ENCODE assay signal across 9 mouse cellular contexts in the genomic region with DNA sequence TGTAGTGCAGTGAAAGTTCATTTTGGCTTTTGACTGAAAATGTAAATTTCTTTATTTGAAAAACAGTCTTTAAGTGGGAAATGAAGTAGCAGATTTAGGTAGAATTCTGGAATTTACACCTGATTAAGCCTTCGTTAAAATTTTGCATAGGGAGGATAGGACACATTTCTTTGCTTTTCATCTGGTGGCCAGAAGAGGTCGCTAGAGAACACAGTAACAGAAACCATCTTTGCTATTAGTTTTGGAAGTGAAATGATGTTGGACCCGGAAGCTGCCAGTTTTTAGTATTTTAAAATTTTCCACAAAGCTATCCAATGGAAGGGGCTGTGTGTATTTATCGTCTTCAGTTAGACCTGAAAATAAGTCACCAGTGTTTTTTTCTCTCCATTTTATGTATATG. TPM values are rescaled to one million over a fixed set of nuclear protein-coding genes. Genes with fewer than 3 reads are reported as not detected.
DNase-seq lines count a peak whose midpoint lies in the region; ATAC-seq and TF ChIP-seq lines count a peak whose summit lies in the region.
"Had no signal": no experiment of that assay in that cellular context is flagged by ENCODE, and none has a peak within 500 bp of the region (broad histone marks: within the 10 kb centered on the region; RNA-seq: fewer than 3 reads in every experiment).

No protein-coding gene starts in this region.

- peak; percentile 49 for DNase-seq in gastrocnemius, adult 18-20 months (ENCODE audit: low spot score)
- no peak for DNase-seq in gastrocnemius, postnatal 36 days
- peak; percentile 40 for DNase-seq in limb, embryonic 14.5 days (ENCODE audit: low spot score)
- DNase-seq in limb, embryonic 10.5 days (ENCODE audit: low spot score), result no peak
- peak; percentile 75 for DNase-seq in MEL (ENCODE audit: low read depth, low spot score)
- DNase-seq in embryo, embryonic 9.5 days (ENCODE audit: extremely low spot score), result peak; percentile 17
- peak; percentile 34 for DNase-seq in skeletal muscle tissue, adult 2 months (ENCODE audit: low read depth, low spot score)
- DNase-seq in spleen, postnatal 4 days (ENCODE audit: low spot score in 2 of 2), result no peak

- TF ChIP-seq CTCF in MEL (IDR thresholded peaks at IDR 0.05 in 2 of 3, conservative IDR thresholded peaks at IDR 0.05 in 1 of 3; ENCODE audit: control insufficient read depth in 1 of 3, insufficient read depth in 1 of 3, low read depth in 2 of 3, low read length in 3 of 3, poor library complexity in 1 of 3, severe bottlenecking in 1 of 3), result peak; percentile 20 to 82 (median 79); a peak in 5 of 6 replicates

- no peaks in the 10 kb centered on the region for H3K27me3 ChIP-seq in limb, embryonic 14.5 days (ENCODE audit: control insufficient read depth, insufficient read depth, low read length)
- H3K27me3 ChIP-seq in limb, embryonic 10.5 days (ENCODE audit: low read depth, poor library complexity, severe bottlenecking), result no peaks in the 10 kb centered on the region
- no peaks in the 10 kb centered on the region for H3K27me3 ChIP-seq in MEL (ENCODE audit: control insufficient read depth in 1 of 2, insufficient read depth in 2 of 2, low read length in 2 of 2)
- H3K27me3 ChIP-seq: megakaryocyte, embryonic 14.5 days had no signal

- H3K36me3 ChIP-seq in limb, embryonic 14.5 days (ENCODE audit: control insufficient read depth, insufficient read depth, low read length), result peaks cover 73% of the 10 kb centered on the region
- H3K36me3 ChIP-seq in limb, embryonic 10.5 days, result peaks cover 95% of the 10 kb centered on the region
- peaks cover 4 to 18% of the 10 kb centered on the region in 2 experiments for H3K36me3 ChIP-seq in MEL (ENCODE audit: control insufficient read depth in 1 of 2, insufficient read depth in 2 of 2, low read length in 2 of 2)

- peak; percentile 75 for TF ChIP-seq RAD21 in MEL (IDR thresholded peaks at IDR 0.05; ENCODE audit: low read depth, low read length)

- no peaks in the 10 kb centered on the region for H3K79me2 ChIP-seq in MEL (ENCODE audit: control insufficient read depth, insufficient read depth, low read length, poor library complexity)

- H3K4me3 ChIP-seq in limb, embryonic 14.5 days (replicated peaks; ENCODE audit: low read length), result no peak overlapping the region
- no peak overlapping the region for H3K4me3 ChIP-seq in limb, embryonic 10.5 days
- no peak overlapping the region for H3K4me3 ChIP-seq in MEL (ENCODE audit: control insufficient read depth in 1 of 2, insufficient read depth in 1 of 2, low read depth in 2 of 2, low read length in 2 of 2)
- H3K4me3 ChIP-seq: megakaryocyte, embryonic 14.5 days had no signal

- WGBS in limb, embryonic 14.5 days, result 45% methylated on average over 4 of the region's 4 CpGs
- 62% methylated on average over 4 of the region's 4 CpGs for WGBS in limb, embryonic 10.5 days

- H3K4me2 ChIP-seq in limb, embryonic 14.5 days (replicated peaks; ENCODE audit: low read depth, low read length, severe bottlenecking), result no peak overlapping the region

- no peak for TF ChIP-seq POLR2A in limb, embryonic 14.5 days (IDR thresholded peaks at IDR 0.05; ENCODE audit: borderline replicate concordance, extremely low read depth, insufficient read depth, insufficient read length)
- no peak for TF ChIP-seq POLR2A in MEL (IDR thresholded peaks at IDR 0.05; ENCODE audit: control insufficient read depth in 1 of 2, insufficient read depth in 1 of 2, low read depth in 1 of 2, low read length in 2 of 2, poor library complexity in 1 of 2)

- intact Hi-C loops in gastrocnemius, postnatal 36 days (cut with DNase I), result no loop called here

- TF ChIP-seq EP300 in MEL (IDR thresholded peaks at IDR 0.05; ENCODE audit: low read depth in 1 of 2, low read length in 2 of 2), result no peak

- H3K4me1 ChIP-seq in limb, embryonic 14.5 days (ENCODE audit: control insufficient read depth, insufficient read depth, low read length), result no peaks in the 10 kb centered on the region
- no peaks in the 10 kb centered on the region for H3K4me1 ChIP-seq in limb, embryonic 10.5 days
- peaks cover 9 to 13% of the 10 kb centered on the region in 2 experiments for H3K4me1 ChIP-seq in MEL (ENCODE audit: control insufficient read depth in 1 of 2, insufficient read depth in 2 of 2, low read length in 2 of 2)

- no peak overlapping the region for H3K27ac ChIP-seq in limb, embryonic 14.5 days (replicated peaks; ENCODE audit: low read depth, low read length)
- no peak overlapping the region for H3K27ac ChIP-seq in limb, embryonic 10.5 days
- no peak overlapping the region for H3K27ac ChIP-seq in MEL (ENCODE audit: control insufficient read depth, low read depth, low read length)

- H3K9ac ChIP-seq in limb, embryonic 14.5 days (ENCODE audit: low read depth, low read length, severe bottlenecking), result no peak overlapping the region
- H3K9ac ChIP-seq in MEL (ENCODE audit: control insufficient read depth, low read depth, low read length, poor library complexity, severe bottlenecking), result no peak overlapping the region

- ATAC-seq in limb, embryonic 14.5 days (ENCODE audit: low FRiP score, low read depth), result no peak

- H3K9me3 ChIP-seq in limb, embryonic 14.5 days (ENCODE audit: control insufficient read depth, low read length), result no peaks in the 10 kb centered on the region
- no peaks in the 10 kb centered on the region for H3K9me3 ChIP-seq in limb, embryonic 10.5 days (replicated peaks)
- H3K9me3 ChIP-seq in MEL (replicated peaks; ENCODE audit: insufficient read depth, low read length), result no peaks in the 10 kb centered on the region
- H3K9me3 ChIP-seq: megakaryocyte, embryonic 14.5 days had no signal

TF ChIP-seq in MEL, 35 proteins besides CTCF, POLR2A, EP300 and RAD21:
- TF ChIP-seq USF1 (IDR thresholded peaks at IDR 0.05; ENCODE audit: low read depth, low read length) (no peak), USF2 (IDR thresholded peaks at IDR 0.05; ENCODE audit: borderline replicate concordance in 1 of 2, insufficient read depth in 1 of 2, low read depth in 1 of 2, low read length in 2 of 2) (no peak), CHD1 (IDR thresholded peaks at IDR 0.05; ENCODE audit: low read depth, low read length) (no peak), POLR2AphosphoS2 (IDR thresholded peaks at IDR 0.05; ENCODE audit: low read length) (no peak), GATA1 (IDR thresholded peaks at IDR 0.05; ENCODE audit: low read depth, low read length) (no peak), ELF1 (IDR thresholded peaks at IDR 0.05; ENCODE audit: low read depth, low read length) (0 out of 2 replicates have a peak, but pooled peaks have one; percentile 40), MYC (IDR thresholded peaks at IDR 0.05; ENCODE audit: low read depth, low read length) (no peak), SMC3 (IDR thresholded peaks at IDR 0.05; ENCODE audit: low read depth, low read length) (peak; percentile 65), ZC3H11A (IDR thresholded peaks at IDR 0.05; ENCODE audit: low read depth, low read length) (peak; percentile 56), RCOR1 (IDR thresholded peaks at IDR 0.05; ENCODE audit: low read depth, low read length) (no peak)
TF ChIP-seq in MEL: peak in this region for 3.

RNA-seq across cellular contexts. Expression of a gene that starts 20.1 kb away (rescaled TPM):
- 10 to 100 TPM in 1 of 2 experiments, 1 to 10 TPM in 1; 10.0 to 11.1 TPM for total RNA-seq in gastrocnemius, adult 18-20 months (2021)
- 10 to 100 TPM in 1 of 2 experiments, 1 to 10 TPM in 1; 9.6 to 10.3 TPM for total RNA-seq in gastrocnemius, postnatal 36 days (2021)
- 14.7 and 15.3 TPM in 2 replicates for polyA plus RNA-seq in limb, embryonic 14.5 days (2012; rRNA removed)
- polyA plus RNA-seq in limb, embryonic 14.5 days (2014; fragmentation: Nextera tagmentation; extraction: Ambion mirVana), result 25.3 and 29.0 TPM in 2 replicates
- polyA plus RNA-seq in limb, embryonic 10.5 days (2016; fragmentation: Nextera tagmentation; extraction: Ambion mirVana), result 31.4 and 34.3 TPM in 2 replicates
- 33.0 and 38.8 TPM in 2 replicates for total RNA-seq in MEL (2012; rRNA removed)
- 100 to 1,000 TPM in 1 of 2 experiments, 10 to 100 TPM in 1; 33.3 to 133 TPM for polyA plus RNA-seq in MEL (2012; ENCODE audit: insufficient read depth in 1 of 2, insufficient read length in 2 of 2, low read depth in 1 of 2, low replicate concordance in 2 of 2, missing spikeins in 1 of 2)

RNA-seq across cellular contexts. Expression of a gene that starts 20.2 kb away (rescaled TPM):
- total RNA-seq in gastrocnemius, adult 18-20 months (2021), result 10 to 100 TPM; 30.3 to 37.7 TPM
- total RNA-seq in gastrocnemius, postnatal 36 days (2021), result 10 to 100 TPM; 24.1 to 24.6 TPM
- polyA plus RNA-seq in limb, embryonic 14.5 days (2012; rRNA removed), result 31.3 and 51.9 TPM in 2 replicates
- polyA plus RNA-seq in limb, embryonic 14.5 days (2014; fragmentation: Nextera tagmentation; extraction: Ambion mirVana), result 48.2 and 50.8 TPM in 2 replicates
- polyA plus RNA-seq in limb, embryonic 10.5 days (2016; fragmentation: Nextera tagmentation; extraction: Ambion mirVana), result 61.7 and 66.8 TPM in 2 replicates
- total RNA-seq in MEL (2012; rRNA removed), result 51.1 and 74.7 TPM in 2 replicates
- 10 to 100 TPM in 1 of 2 experiments, not detected in 1; 88.1 TPM for polyA plus RNA-seq in MEL (2012; ENCODE audit: insufficient read depth in 1 of 2, insufficient read length in 2 of 2, low read depth in 1 of 2, low replicate concordance in 2 of 2, missing spikeins in 1 of 2)

RNA-seq across cellular contexts. Expression of a gene that starts 58.6 kb away (rescaled TPM):
- total RNA-seq in gastrocnemius, adult 18-20 months (2021), result 10 to 100 TPM; 43.4 to 44.3 TPM
- 10 to 100 TPM; 30.9 to 43.7 TPM for total RNA-seq in gastrocnemius, postnatal 36 days (2021)
- 36.1 and 41.1 TPM in 2 replicates for polyA plus RNA-seq in limb, embryonic 14.5 days (2012; rRNA removed)
- polyA plus RNA-seq in limb, embryonic 14.5 days (2014; fragmentation: Nextera tagmentation; extraction: Ambion mirVana), result 42.2 and 49.6 TPM in 2 replicates
- 40.2 and 40.5 TPM in 2 replicates for polyA plus RNA-seq in limb, embryonic 10.5 days (2016; fragmentation: Nextera tagmentation; extraction: Ambion mirVana)
- total RNA-seq in MEL (2012; rRNA removed), result 50.5 and 58.2 TPM in 2 replicates
- 10 to 100 TPM in 1 of 2 experiments, not detected in 1; 55.5 TPM for polyA plus RNA-seq in MEL (2012; ENCODE audit: insufficient read depth in 1 of 2, insufficient read length in 2 of 2, low read depth in 1 of 2, low replicate concordance in 2 of 2, missing spikeins in 1 of 2)

Comparison
In these comparisons a context has a peak if more than half of its experiments do, and no peak if none do; other contexts are left out.
1. DNase-seq: peak in gastrocnemius, adult 18-20 months (single experiment), limb, embryonic 14.5 days (single experiment), MEL (single experiment), embryo, embryonic 9.5 days (single experiment) and skeletal muscle tissue, adult 2 months (single experiment); none in gastrocnemius, postnatal 36 days (0 of 2), limb, embryonic 10.5 days (single experiment) and spleen, postnatal 4 days (0 of 2).